Mouse (Mus musculus) lung, adult 2 months (tissue): Measurements from ENCODE around the gene Angptl4.

Experiments
- CTCF ChIP-seq: fragments of 200-500 bp; IDR thresholded peaks from 2 replicates; pipeline ENCODE4 v1.5.1; 2011; ENCODE audit warnings: mild to moderate bottlenecking, low read length, control low read depth; ENCODE audit not compliant: insufficient read depth
- POLR2A ChIP-seq: fragments of 200-500 bp; IDR thresholded peaks from 2 replicates; pipeline ENCODE4 v1.6.1; 2011; ENCODE audit warnings: low read depth, mild to moderate bottlenecking, control low read depth, low read length, borderline replicate concordance; ENCODE audit errors: extremely low read depth

DNA sequence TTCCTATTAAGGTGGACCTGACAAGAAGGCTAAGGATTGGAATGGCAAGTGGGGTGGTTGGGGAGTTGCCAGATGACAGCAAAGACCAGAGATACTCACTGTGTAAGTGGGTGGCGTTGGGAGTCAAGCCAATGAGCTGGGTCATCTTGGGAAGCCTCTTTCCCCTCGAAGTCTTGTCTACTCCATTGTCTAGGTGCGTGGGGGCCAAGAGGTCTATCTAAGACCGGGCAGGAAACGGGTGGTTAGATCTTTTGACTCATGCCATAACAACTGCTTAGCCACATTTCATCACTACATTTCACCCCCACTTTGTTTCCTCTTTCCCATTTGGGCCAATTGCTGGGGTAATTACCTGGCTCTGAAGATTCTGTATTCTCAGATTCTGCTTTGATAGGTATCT is 1.2 kb downstream of the Angptl4 start:
- TF ChIP-seq POLR2A (peak; percentile 24; the same call in 1 of the 2 replicates), CTCF (no peak)
